Mouse (Mus musculus) stomach, embryonic 15.5 days (tissue): ENCODE measurements around the gene Tet3. TPM values are rescaled to one million over a fixed set of nuclear protein-coding genes. Genes with fewer than 3 reads are reported as not detected.
"Not testable (repeated sequence)": the region's sequence is repeated elsewhere in the genome, so short reads cannot be mapped to it uniquely, and the experiment has no call there.

Experiments used
- ATAC-seq: fragments of 200-750 bp; cut with Nextera tagmentation; 2 replicates; pipeline ENCODE4 v1.8.0; 2017; ENCODE audit warnings: low read depth, moderate number of reproducible peaks, moderate TSS enrichment; ENCODE audit not compliant: insufficient read depth, low FRiP score
- H3K27ac ChIP-seq: fragments of 300-500 bp; sonication (generic); 2 replicates; pipeline ENCODE4 v1.5.1; 2015; ENCODE audit warnings: mild to moderate bottlenecking, inconsistent platforms
- H3K27me3 ChIP-seq: fragments of 300-500 bp; sonication (generic); replicated peaks from 2 replicates; pipeline ENCODE4 v1.6.1; 2015; ENCODE audit warnings: inconsistent platforms
- H3K36me3 ChIP-seq: fragments of 300-500 bp; sonication (generic); 2 replicates; pipeline ENCODE4 v1.6.1; 2015; ENCODE audit warnings: inconsistent platforms
- H3K4me1 ChIP-seq: fragments of 300-500 bp; sonication (generic); 2 replicates; pipeline ENCODE4 v1.6.1; 2015; ENCODE audit warnings: inconsistent platforms
- H3K4me2 ChIP-seq: fragments of 300-500 bp; sonication (generic); 2 replicates; pipeline ENCODE4 v1.6.1; 2015; ENCODE audit warnings: mild to moderate bottlenecking, inconsistent platforms
- H3K4me3 ChIP-seq: fragments of 300-500 bp; sonication (generic); replicated peaks from 2 replicates; pipeline ENCODE4 v1.5.1; 2015; ENCODE audit warnings: inconsistent platforms
- H3K9ac ChIP-seq: fragments of 300-500 bp; sonication (generic); 2 replicates; pipeline ENCODE4 v1.6.1; 2015; ENCODE audit warnings: inconsistent platforms
- H3K9me3 ChIP-seq: fragments of 300-500 bp; sonication (generic); 2 replicates; pipeline ENCODE4 v1.6.1; 2016; ENCODE audit warnings: inconsistent platforms
- WGBS: fragments of 180-500 bp; shearing (Covaris S2); methylation state at CpG from one replicate; pipeline ENCODE4 v1.1.7; 2015; 5-methylcytosine and 5-hydroxymethylcytosine counted together
- polyA plus RNA-seq: library from polyadenylated mRNA; unstranded; fragments of >200 nt; fragmentation: Nextera tagmentation; extraction: Ambion mirVana; gene quantifications from 2 replicates; pipeline ENCODE4 v1.2.1, GENCODE M21; 2015

The Tet3 gene
- polyA plus RNA-seq, 1 experiment from 2014 or later = 39.6 TPM

GRCm38 (mm10) chr6:83351490-83352160, 107.3 kb downstream of the Tet3 start:
- Histone ChIP-seq H3K4me1 (peaks cover 8% of the 10 kb centered on the region; the same call in 1 of the 2 replicates), H3K4me2 (0 out of 2 replicates have a peak overlapping the region, but pooled peaks have one; percentile 8), H3K9me3 (no peaks in the 10 kb centered on the region), H3K27me3 (no peaks in the 10 kb centered on the region), H3K27ac (peak overlapping the region; percentile 11; the same call in 1 of the 2 replicates), H3K9ac (no peak overlapping the region), H3K4me3 (no peak overlapping the region), H3K36me3 (peaks cover 15% of the 10 kb centered on the region; the same call in 1 of the 2 replicates)
- WGBS = 67% methylated on average over 7 of the region's 7 CpGs
- ATAC-seq = peak; percentile 89

DNA sequence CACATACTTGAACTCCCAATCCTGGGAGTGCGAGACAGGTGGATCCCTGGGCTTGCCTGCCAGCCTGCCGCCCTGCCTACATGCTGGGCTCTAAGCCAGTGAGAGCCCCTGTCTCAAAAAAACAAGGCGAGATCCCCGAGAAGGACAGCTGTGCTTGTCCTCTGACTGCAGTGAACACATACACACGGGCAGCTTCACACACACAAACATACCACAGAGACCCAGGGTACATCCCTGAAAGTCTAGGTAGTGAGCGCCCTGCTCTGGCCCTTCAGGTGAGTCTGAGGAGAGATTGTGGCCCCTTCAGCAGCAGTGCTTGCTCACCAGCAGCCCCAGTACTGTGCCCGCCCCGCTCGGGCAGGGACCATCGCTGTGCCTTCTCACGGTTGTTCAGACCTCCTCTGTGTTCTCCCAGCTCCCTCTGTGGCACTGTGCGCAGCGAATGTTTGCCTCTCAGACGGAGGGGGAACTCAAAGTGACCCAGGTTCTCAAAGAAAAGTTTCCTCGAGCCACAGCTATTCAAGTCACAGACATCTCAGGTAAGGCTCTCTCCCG, 108.0 kb downstream of the Tet3 start:
- Histone ChIP-seq H3K27me3 (no peaks in the 10 kb centered on the region), H3K27ac (no peak overlapping the region), H3K9ac (no peak overlapping the region), H3K9me3 (no peaks in the 10 kb centered on the region), H3K36me3 (peaks cover 14% of the 10 kb centered on the region; the same call in 1 of the 2 replicates), H3K4me1 (peaks cover 8% of the 10 kb centered on the region; the same call in 1 of the 2 replicates), H3K4me2 (no peak overlapping the region), H3K4me3 (no peak overlapping the region)
- no peak for ATAC-seq
- WGBS = 86% methylated on average over 16 of the region's 16 CpGs

GRCm38 (mm10) chr6:83350172-83350571, 108.7 kb downstream of the Tet3 start:
- no peaks in the 10 kb centered on the region for H3K27me3 ChIP-seq
- peak overlapping the region; percentile 79 for H3K4me2 ChIP-seq
- no peak for ATAC-seq
- 85% methylated on average over 7 of the region's 7 CpGs for WGBS
- peak overlapping the region; percentile 83 for H3K4me3 ChIP-seq
- no peak overlapping the region for H3K27ac ChIP-seq
- H3K9me3 ChIP-seq = no peaks in the 10 kb centered on the region
- peaks cover 14% of the 10 kb centered on the region; the same call in 1 of the 2 replicates for H3K36me3 ChIP-seq
- H3K9ac ChIP-seq = peak overlapping the region; percentile 86
- H3K4me1 ChIP-seq = peaks cover 8% of the 10 kb centered on the region; the same call in 1 of the 2 replicates

GRCm38 (mm10) chr6:83349274-83349958, 109.5 kb downstream of the Tet3 start:
- peak overlapping the region; percentile 83 for H3K4me3 ChIP-seq
- H3K9ac ChIP-seq = peak overlapping the region; percentile 86
- peak overlapping the region; percentile 79 for H3K4me2 ChIP-seq
- WGBS = under 1% methylated on average over 53 of the region's 53 CpGs
- peaks cover 8% of the 10 kb centered on the region; the same call in 1 of the 2 replicates for H3K4me1 ChIP-seq
- no peaks in the 10 kb centered on the region for H3K27me3 ChIP-seq
- H3K27ac ChIP-seq = no peak overlapping the region
- peaks cover 12% of the 10 kb centered on the region; the same call in 1 of the 2 replicates for H3K36me3 ChIP-seq
- no peaks in the 10 kb centered on the region for H3K9me3 ChIP-seq
- peak; percentile 89 for ATAC-seq

- Histone ChIP-seq H3K36me3 (0 out of 2 replicates have a peak, but pooled peaks cover 9% of the 10 kb centered on the region), H3K27me3 (no peaks in the 10 kb centered on the region), H3K4me3 (peak within 1 kb of the TSS; percentile 83), H3K4me1 (peaks cover 8% of the 10 kb centered on the region; the same call in 1 of the 2 replicates), H3K9ac (peak within 1 kb of the TSS; percentile 86), H3K4me2 (peak within 1 kb of the TSS; percentile 79), H3K27ac (no peak within 1 kb of the TSS), H3K9me3 (no peaks in the 10 kb centered on the region)
- ATAC-seq = no peak; the same call in 1 of the 2 replicates
- 32% methylated on average over 6 of the region's 6 CpGs for WGBS
Observed at GRCm38 (mm10) chr6:83348873-83349272, 110.0 kb downstream of the Tet3 start, which contains the start of gene Bola3. TSS of gene Bola3 (plus strand) at chr6:83349147.

GRCm38 (mm10) chr6:83347916-83348315, 111.0 kb downstream of the Tet3 start:
- WGBS = 93% methylated on average over 3 of the region's 3 CpGs
- H3K4me3 ChIP-seq = no peak overlapping the region
- H3K9ac ChIP-seq = no peak overlapping the region
- no peaks in the 10 kb centered on the region for H3K9me3 ChIP-seq
- H3K27ac ChIP-seq = no peak overlapping the region
- peaks cover 3% of the 10 kb centered on the region; the same call in 1 of the 2 replicates for H3K36me3 ChIP-seq
- ATAC-seq = no peak
- H3K27me3 ChIP-seq = no peaks in the 10 kb centered on the region
- H3K4me1 ChIP-seq = peaks cover 8% of the 10 kb centered on the region; the same call in 1 of the 2 replicates
- no peak overlapping the region for H3K4me2 ChIP-seq

DNA sequence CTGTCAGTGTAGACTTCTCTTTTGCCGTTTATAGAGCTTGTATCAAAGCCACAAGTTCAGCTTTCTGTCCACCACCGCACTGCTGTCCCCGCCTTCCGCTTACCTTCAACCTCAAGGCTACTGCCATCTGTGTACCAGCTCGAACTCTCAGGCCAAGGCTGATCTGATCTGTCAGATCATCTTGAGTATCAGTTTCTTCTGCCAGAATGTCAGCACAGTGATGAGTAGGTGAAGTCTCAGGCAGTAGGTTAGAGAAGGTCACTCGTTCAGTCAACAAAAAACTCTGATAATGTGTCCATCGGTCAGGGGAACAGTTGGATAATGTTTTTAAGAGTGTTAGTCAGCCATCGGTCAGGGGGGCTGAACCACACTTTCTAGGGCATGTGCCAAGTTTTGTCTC, 113.6 kb downstream of the Tet3 start:
- WGBS = 83% methylated on average over 8 of the region's 8 CpGs
- H3K27me3 ChIP-seq, H3K4me1 ChIP-seq, H3K9ac ChIP-seq, H3K27ac ChIP-seq, H3K4me3 ChIP-seq, H3K9me3 ChIP-seq, ATAC-seq, H3K4me2 ChIP-seq: not testable (repeated sequence)
- H3K36me3 ChIP-seq = peaks cover 12% of the 10 kb centered on the region; the same call in 1 of the 2 replicates

DNA sequence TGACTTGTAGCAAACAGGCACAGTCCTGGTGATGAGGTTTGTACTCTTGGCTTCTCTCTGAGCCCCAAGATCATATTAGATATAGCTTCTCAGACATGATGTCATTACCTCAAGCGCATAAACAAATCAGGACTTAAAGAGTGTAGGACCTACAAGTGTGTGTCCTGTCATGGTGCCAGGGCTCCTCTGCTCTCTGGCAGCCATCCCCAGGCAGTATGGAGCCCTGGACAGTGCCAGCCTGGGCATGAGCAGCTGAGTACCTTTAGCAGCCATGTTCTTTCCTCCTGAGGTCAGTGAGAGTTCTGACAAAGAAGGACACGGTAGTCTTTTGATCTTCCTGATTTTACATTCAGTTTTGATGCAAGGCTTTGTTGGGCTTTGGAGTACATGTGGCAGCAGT, 115.9 kb downstream of the Tet3 start:
- no peak overlapping the region for H3K9ac ChIP-seq
- peaks cover 19% of the 10 kb centered on the region; the same call in 1 of the 2 replicates for H3K36me3 ChIP-seq
- 88% methylated on average over 2 of the region's 2 CpGs for WGBS
- H3K27ac ChIP-seq = no peak overlapping the region
- no peak for ATAC-seq
- no peak overlapping the region for H3K4me2 ChIP-seq
- H3K4me1 ChIP-seq = no peaks in the 10 kb centered on the region
- H3K4me3 ChIP-seq = no peak overlapping the region
- H3K27me3 ChIP-seq = no peaks in the 10 kb centered on the region
- H3K9me3 ChIP-seq = no peaks in the 10 kb centered on the region

- Histone ChIP-seq H3K4me2 (no peak overlapping the region), H3K9ac (no peak overlapping the region), H3K27ac (no peak overlapping the region), H3K27me3 (no peaks in the 10 kb centered on the region), H3K36me3 (peaks cover 23% of the 10 kb centered on the region; the same call in 1 of the 2 replicates), H3K9me3 (no peaks in the 10 kb centered on the region), H3K4me1 (no peaks in the 10 kb centered on the region), H3K4me3 (no peak overlapping the region)
- WGBS = 86% methylated on average over 3 of the region's 3 CpGs
- ATAC-seq = no peak
Observed at GRCm38 (mm10) chr6:83341387-83341786, 117.5 kb downstream of the Tet3 start.

DNA sequence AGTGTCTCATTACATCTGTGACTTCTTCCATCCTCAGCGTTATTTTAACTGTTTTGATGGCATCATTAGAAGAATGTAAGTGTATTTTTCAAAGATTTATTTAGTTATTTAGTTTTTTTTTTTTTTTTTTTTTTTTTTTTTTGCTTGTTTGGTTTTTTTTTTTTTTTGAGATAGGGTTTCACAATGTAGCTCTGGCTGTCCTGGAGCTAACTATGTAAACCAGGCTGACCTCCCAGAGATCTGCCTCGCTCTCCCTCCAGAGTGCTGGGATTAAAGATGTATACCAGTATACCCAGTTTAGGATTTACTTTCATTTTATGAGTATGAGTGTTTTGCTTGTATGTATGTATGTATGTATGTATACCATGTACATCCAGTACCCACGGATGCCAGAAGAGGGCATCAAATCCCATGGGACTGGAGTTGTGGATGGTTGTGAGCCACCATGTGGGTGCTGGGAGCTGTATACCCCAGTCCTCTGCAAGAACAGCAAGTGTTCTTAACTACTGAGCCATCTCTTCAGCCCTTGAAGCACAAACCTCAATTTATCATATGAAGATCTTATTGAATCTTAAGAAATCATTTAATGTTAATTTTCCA, 131.2 kb downstream of the Tet3 start:
- H3K9ac ChIP-seq = no peak overlapping the region
- ATAC-seq = no peak
- H3K4me2 ChIP-seq = no peak overlapping the region
- H3K4me1 ChIP-seq = peaks cover 6% of the 10 kb centered on the region
- no peaks in the 10 kb centered on the region for H3K9me3 ChIP-seq
- WGBS = 81% methylated on average over 3 of the region's 3 CpGs
- H3K36me3 ChIP-seq = peaks cover 17% of the 10 kb centered on the region
- no peak overlapping the region for H3K4me3 ChIP-seq
- no peak overlapping the region for H3K27ac ChIP-seq
- H3K27me3 ChIP-seq = no peaks in the 10 kb centered on the region

DNA sequence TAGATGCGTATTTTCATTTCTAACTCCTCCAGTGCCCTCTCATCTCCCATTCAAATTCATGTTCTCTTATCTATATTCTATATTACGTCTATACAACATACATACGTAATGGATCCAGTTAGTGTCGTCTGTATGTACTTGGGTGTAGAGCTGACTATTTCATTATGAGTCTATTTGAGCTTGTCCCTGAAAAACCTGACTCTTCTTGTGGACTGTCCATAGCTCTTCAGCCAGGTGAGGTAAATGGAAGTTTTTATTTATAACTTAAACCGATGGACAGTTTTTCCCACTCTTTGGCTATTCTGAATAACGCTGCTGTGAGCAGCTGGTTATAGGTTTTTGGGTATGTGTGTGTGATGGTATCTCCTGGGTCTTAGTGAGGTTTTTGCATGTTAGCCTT, 132.1 kb downstream of the Tet3 start:
- Histone ChIP-seq H3K4me1 (peaks cover 6% of the 10 kb centered on the region), H3K9ac (no peak overlapping the region; the same call in 1 of the 2 replicates), H3K9me3 (no peaks in the 10 kb centered on the region), H3K36me3 (peaks cover 11% of the 10 kb centered on the region), H3K4me3 (peak overlapping the region; percentile 94), H3K27me3 (no peaks in the 10 kb centered on the region), H3K27ac (no peak overlapping the region), H3K4me2 (peak overlapping the region; percentile 74)
- ATAC-seq = no peak
- 46% methylated on average over 6 of the region's 6 CpGs for WGBS
